Mouse (Mus musculus) regulatory T cell (primary cell): Measurements from ENCODE around the gene R3hdm4.

Experiments used
- in situ Hi-C: fragments of 300-600 bp; cut with MboI, MseI; formaldehyde crosslinking; loops from one replicate; pipeline ENCODE4 v1.15.1; 2025; ENCODE audit warnings: high pct_unique_total_duplicates

The R3hdm4 gene

DNA sequence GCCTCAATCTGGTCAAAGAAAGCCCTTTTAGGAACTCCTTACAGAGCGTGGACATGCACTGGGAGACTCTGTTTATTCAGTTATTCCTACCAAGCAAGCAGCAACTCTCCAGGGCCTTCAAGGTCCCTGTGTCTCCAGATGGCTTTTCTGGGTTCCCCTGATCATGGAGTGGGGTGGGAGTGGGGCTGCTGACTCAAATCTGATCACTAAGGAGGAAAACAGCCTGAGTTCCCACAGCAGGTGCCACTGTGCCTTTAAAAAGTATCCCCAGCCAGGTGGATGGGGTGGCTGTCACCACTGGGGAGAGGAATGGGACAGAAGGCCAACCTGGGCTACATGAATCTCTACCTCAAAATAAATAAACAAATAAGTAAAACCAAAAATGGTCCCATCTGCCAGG is 22.0 kb upstream of the R3hdm4 start:
- in situ Hi-C loops, result no loop called here

DNA sequence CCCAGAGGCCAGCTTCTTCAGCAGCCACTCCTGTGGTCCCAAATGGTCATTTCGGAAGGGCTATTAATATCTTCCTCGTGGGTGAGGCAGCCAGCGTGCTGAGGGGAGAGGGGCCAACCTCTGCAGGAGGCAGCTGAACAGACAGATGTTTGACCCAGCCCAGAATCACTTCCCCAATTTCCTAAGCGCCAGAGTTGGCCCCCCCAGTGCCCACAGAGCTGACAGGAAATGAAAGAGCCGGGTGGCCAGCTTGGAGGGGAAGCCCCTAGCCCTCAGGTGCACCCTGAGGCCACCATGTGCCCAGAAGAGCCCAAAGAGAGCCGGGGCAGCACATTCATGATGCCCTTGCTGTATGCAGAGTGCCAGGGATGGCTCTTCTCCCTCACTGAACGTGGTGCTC is 19.7 kb upstream of the R3hdm4 start:
- in situ Hi-C loops, result no loop called here

- in situ Hi-C loops, result loop anchor here (5.0 kb wide), 1 partner anchor 41 kb away; no protein-coding TSS in a partner anchor
Measured at GRCm38 (mm10) chr10:79937775-79938526, 16.9 kb upstream of the R3hdm4 start.

GRCm38 (mm10) chr10:79936911-79937441 is 16.0 kb upstream of the R3hdm4 start:
- in situ Hi-C loops, result loop anchor here (5.0 kb wide), 1 partner anchor 40 kb away; no protein-coding TSS in a partner anchor

DNA sequence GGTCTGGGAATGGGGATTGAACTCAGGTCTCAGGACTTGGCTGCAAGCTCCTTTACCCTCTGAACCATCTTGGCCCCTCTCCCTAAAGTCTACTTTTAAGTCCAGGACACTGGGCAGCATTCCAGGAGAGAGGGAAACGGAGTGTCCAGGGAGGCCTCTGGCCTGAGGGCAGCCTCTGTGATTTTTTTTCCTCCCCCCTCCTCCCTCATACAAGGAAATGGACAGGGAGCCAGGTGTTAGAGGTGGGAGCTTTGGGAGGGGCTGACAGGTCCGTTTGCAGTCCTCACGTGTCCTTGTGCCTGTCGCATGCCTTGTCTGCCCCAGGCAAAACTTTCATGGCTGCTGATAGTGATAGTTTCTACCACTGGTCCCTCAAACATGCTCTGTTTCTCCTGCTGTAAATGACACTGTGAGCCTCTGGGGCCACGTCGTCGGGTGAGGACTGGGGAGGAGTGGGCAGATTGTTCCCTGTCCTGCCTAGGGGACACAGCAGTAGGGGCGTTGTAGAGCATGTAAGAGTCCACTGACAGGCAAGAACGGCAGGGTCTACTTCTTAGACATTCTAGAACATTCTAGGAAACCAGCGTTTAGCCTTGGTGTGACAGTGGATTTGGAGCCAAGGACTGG is 15.4 kb upstream of the R3hdm4 start:
- in situ Hi-C loops, result loop anchor here (5.0 kb wide), 1 partner anchor 39 kb away; no protein-coding TSS in a partner anchor

GRCm38 (mm10) chr10:79934794-79935569 is 14.0 kb upstream of the R3hdm4 start:
- in situ Hi-C loops, result loop anchor here (5.0 kb wide), 1 partner anchor 38 kb away; no protein-coding TSS in a partner anchor

GRCm38 (mm10) chr10:79934272-79934721 is 13.3 kb upstream of the R3hdm4 start:
- in situ Hi-C loops, result no loop called here

DNA sequence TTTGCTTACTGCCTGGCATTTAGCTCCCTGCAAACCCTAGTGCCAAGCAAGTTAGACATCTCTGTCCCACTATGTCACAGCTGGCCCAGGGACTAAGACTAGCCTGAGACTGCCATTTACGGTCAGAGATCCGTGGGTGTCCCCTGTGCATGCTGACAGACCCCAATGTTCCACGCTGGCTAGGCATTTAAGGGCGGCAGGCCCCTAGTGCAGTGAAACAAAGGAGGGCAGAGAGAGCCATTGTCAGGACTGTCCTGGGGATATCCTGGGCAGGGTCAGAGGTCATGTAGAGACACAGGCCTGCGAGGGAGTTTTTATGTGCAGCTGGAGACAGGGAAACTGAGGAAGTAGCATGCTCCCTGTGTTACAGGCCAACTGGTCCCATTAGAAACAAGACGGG is 12.9 kb upstream of the R3hdm4 start:
- in situ Hi-C loops, result no loop called here

- in situ Hi-C loops, result no loop called here
Measured at GRCm38 (mm10) chr10:79933145-79933679, 12.2 kb upstream of the R3hdm4 start.

GRCm38 (mm10) chr10:79932736-79933135 is 11.7 kb upstream of the R3hdm4 start:
- in situ Hi-C loops, result no loop called here

DNA sequence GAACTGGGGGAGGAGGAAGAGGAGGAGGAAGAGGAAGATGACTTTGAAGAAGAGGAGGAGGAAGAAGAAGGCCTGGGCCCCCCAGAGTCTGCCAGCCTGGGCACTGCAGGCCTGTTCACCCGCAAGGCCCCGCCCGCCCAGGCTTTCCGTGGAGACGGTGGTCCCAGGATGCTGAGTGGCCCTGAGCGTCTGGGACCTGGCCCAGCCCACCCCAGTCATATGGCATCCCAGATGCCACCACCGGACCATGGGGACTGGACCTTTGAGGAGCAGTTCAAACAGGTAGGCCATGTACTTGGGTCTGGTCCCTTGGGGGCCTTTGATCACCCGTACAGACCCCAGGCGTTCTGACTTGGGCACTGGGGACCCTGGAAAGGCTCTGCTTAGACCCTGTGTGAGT is 10.8 kb upstream of the R3hdm4 start:
- in situ Hi-C loops, result no loop called here

- in situ Hi-C loops, result no loop called here
Measured at GRCm38 (mm10) chr10:79930826-79931186, 9.8 kb upstream of the R3hdm4 start.

- in situ Hi-C loops, result no loop called here
Measured at GRCm38 (mm10) chr10:79929967-79930825, 9.2 kb upstream of the R3hdm4 start.

GRCm38 (mm10) chr10:79928907-79929701 is 8.1 kb upstream of the R3hdm4 start:
- in situ Hi-C loops, result no loop called here

- in situ Hi-C loops, result no loop called here
Measured at GRCm38 (mm10) chr10:79928030-79928694, 7.2 kb upstream of the R3hdm4 start.

DNA sequence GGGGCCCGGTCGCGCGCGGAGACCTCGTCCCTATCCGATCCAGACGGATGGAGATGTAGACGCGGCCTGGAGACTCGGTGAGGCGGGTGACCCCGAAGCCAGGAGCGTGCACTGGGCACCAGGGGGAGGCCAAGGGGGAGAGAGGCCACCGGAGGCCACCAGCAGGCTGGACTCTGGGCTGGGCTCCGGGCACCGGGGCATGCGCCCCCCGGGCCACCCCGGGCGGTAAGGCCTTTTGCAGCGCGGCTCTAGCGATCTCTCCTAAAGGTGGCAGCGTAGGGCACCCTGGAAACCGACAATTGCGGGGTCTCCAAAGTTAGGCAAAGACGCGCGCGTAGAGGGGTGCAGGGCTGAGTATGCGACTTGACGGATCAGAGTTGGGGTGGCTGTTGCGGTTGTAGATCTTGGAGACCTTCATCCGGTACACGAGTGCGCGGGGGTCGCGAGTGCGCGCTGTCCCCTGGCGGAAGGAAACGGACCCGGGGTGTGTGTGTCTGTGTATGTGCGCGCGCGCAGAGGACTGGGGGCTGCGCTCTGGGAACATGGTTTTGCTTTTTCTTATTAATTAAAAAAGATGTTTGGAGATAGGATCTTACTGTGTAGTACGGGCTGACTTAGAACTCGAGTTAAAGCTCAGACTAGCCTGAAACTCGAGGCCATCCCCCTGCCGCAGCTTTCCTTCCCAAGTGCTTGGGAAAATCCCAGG is 6.5 kb upstream of the R3hdm4 start:
- in situ Hi-C loops, result no loop called here

DNA sequence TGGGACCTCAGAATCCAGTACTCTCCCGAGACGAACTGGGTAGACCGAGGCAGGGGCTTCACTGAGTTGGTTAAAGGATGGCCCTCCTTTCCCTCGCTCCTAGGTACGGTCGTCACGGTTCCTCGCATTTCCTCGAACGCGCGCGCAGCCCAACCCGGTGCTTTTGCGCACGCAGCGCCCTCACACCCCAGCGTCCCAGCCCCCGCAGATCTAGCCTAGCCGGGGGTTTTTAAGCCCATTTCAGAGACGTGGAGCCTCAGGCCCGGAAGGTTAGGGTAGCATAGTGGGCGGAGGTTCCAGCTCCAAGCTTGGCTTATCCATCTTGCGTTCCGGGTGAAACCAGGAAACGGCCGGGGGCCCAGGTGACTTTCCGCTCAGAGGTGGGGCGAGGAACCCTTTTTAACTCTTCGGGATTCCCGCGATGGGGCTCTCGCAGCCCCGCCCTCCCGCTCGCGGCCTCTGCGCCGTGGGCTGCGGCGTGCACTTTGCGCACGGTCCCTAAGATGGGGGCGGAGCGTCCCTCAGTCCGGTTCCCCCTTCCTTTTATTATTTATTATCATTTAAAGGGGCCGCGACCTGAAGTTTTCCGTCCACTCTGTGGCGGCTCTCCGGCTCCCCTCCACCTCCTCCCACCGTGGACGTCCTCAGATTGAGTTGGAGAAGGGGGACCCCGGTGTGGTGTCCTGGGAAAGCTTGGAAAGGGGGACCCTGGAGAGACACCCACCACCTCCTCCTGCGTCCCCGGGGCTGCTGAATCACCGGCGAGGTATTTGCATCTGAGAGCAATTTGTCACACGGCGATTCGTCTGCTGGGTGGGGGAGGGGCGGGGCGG is 5.7 kb upstream of the R3hdm4 start, which contains the start of gene Arid3a:
Gene Arid3a, plus strand, starts transcription at position 553 of the 833 bp plus-strand sequence.
- in situ Hi-C loops, result no loop called here
